In genomic region chr2:79511676-79512323, GRCm38 (mm10) we compare ENCODE assay signal across 8 mouse cellular contexts. TPM values are rescaled to one million over a fixed set of nuclear protein-coding genes. Genes with fewer than 3 reads are reported as not detected.
A peak's percentile ranks its signal among the peaks of the same experiment; 100 is the strongest.
DNase-seq lines count a peak whose midpoint lies in the region; ATAC-seq and TF ChIP-seq lines count a peak whose summit lies in the region.

No protein-coding gene starts in this region.

- no peaks in the 10 kb centered on the region for H3K27me3 ChIP-seq in hindbrain, postnatal 0 days (ENCODE audit: insufficient read depth, low read length)

- ATAC-seq in hindbrain, postnatal 0 days: 0 out of 2 replicates have a peak, but pooled peaks have one; percentile 38

- H3K9me3 ChIP-seq in hindbrain, postnatal 0 days (ENCODE audit: low read length): no peaks in the 10 kb centered on the region

- no peak overlapping the region for H3K4me3 ChIP-seq in hindbrain, postnatal 0 days (ENCODE audit: low read length)

- peak; percentile 79 for TF ChIP-seq CTCF in hindbrain, postnatal 0 days (IDR thresholded peaks at IDR 0.05; ENCODE audit: low read depth)

- no peaks in the 10 kb centered on the region for H3K4me1 ChIP-seq in hindbrain, postnatal 0 days (ENCODE audit: insufficient read depth, low read length)

- DNase-seq in Muller cell, postnatal 12 days (ENCODE audit: inconsistent ontology term): peak; percentile 54
- DNase-seq in cerebellum, postnatal 25 days: peak; percentile 79 to 87
- DNase-seq in gastrocnemius, adult 18-20 months (ENCODE audit: low spot score): peak; percentile 63
- DNase-seq in hindbrain, postnatal 0 days (ENCODE audit: low spot score): peak; percentile 90
- peak; percentile 59 for DNase-seq in left cerebral cortex, adult 11 months (ENCODE audit: low spot score)
- DNase-seq in lung, postnatal 25 days (ENCODE audit: low spot score): peak; percentile 72
- DNase-seq in right cerebral cortex, postnatal 10 days (ENCODE audit: low spot score in 2 of 2): peak; percentile 65 to 84
- peak; percentile 16 for DNase-seq in yolk sac, embryonic 10.5 days (ENCODE audit: low spot score)

- peak overlapping the region; percentile 42 for H3K4me2 ChIP-seq in hindbrain, postnatal 0 days (ENCODE audit: low read depth, low read length)

- H3K27ac ChIP-seq in hindbrain, postnatal 0 days: no peak overlapping the region

- WGBS in hindbrain, postnatal 0 days: 23% methylated on average over 11 of the region's 11 CpGs

- no peak overlapping the region for H3K9ac ChIP-seq in hindbrain, postnatal 0 days (replicated peaks; ENCODE audit: low read length)

- H3K36me3 ChIP-seq in hindbrain, postnatal 0 days (ENCODE audit: insufficient read depth, low read length): no peaks in the 10 kb centered on the region

RNA-seq across cellular contexts. Expression of gene Cerkl, which starts 55.2 kb away (rescaled TPM):
- under 1 TPM; 0.24 to 0.39 TPM for total RNA-seq in gastrocnemius, adult 18-20 months (2021)
- total RNA-seq in hindbrain, postnatal 0 days (2014; rRNA removed): 0.40 and 2.1 TPM in 2 replicates
- polyA plus RNA-seq in hindbrain, postnatal 0 days (2015; fragmentation: Nextera tagmentation; extraction: Ambion mirVana): 2.5 and 3.3 TPM in 2 replicates

RNA-seq across cellular contexts. Expression of gene Neurod1, which starts 55.2 kb away (rescaled TPM):
- total RNA-seq in gastrocnemius, adult 18-20 months (2021): not detected
- 42.4 and 56.0 TPM in 2 replicates for total RNA-seq in hindbrain, postnatal 0 days (2014; rRNA removed)
- polyA plus RNA-seq in hindbrain, postnatal 0 days (2015; fragmentation: Nextera tagmentation; extraction: Ambion mirVana): 85.9 and 96.3 TPM in 2 replicates

Comparison
In these comparisons a context has a peak if more than half of its experiments do, and no peak if none do; other contexts are left out.
1. DNase-seq: peak in every context shown above with its lines; median percentile 90 in hindbrain, postnatal 0 days; 83 in cerebellum, postnatal 25 days; 74 in right cerebral cortex, postnatal 10 days; 72 in lung, postnatal 25 days; 63 in gastrocnemius, adult 18-20 months; 59 in left cerebral cortex, adult 11 months; 54 in Muller cell, postnatal 12 days; 16 in yolk sac, embryonic 10.5 days.
2. RNA of gene Neurod1, which starts 55.2 kb away (total RNA-seq): 42.4 to 56.0 TPM in hindbrain, postnatal 0 days; not detected in gastrocnemius, adult 18-20 months; every median in the first group is over 10 times any median in the second.